Mouse (Mus musculus): ENCODE results near the gene Tubb1. TPM values are rescaled to one million over a fixed set of nuclear protein-coding genes. Genes with fewer than 3 reads are reported as not detected.

The Tubb1 gene
- polyA plus RNA-seq, 1 experiment from 2014 or later = 0.08 TPM

DNA sequence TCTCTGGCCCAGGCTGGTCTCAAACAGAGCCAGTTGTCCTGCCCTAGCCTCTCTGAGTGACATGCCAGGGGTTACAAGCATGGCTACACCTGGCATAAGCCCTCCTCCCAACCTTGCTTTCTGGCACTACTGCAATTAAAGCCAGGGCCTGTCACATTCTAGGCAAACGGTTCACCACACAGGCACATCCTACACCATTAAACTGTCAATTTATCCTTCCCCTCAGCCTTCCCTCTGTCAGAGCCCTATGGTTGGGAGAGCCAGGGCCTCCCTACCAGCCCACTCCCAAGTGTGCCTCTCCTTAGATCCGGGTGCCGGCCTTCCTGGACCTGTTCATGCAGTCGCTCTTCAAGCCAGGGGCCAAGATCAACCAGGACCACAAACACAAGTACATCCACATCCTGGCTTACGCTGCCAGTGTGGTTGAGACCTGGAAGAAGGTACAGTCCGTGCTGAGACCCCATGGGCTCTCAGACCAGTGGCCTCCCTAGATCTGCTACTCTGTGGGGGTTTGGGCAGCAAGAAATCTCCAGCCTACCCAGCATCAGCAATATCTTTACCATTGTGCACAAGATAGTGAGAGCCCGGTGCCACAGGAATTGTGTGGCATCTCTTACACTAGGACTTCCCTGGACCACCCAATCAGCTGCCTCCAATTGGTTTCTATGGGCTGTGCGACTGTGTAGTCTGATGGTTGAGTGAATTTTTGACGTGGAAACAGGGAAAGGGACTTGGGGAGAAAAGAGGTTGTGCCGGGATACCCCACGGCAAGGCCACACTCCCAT, 26.0 kb upstream of the Tubb1 start:
- Histone ChIP-seq H3K4me3 (ENCODE audit: low read depth, low read length) (no peak overlapping the region), H3K9ac (ENCODE audit: low read length) (no peak overlapping the region), H3K4me2 (replicated peaks; ENCODE audit: low read depth) (no peak overlapping the region), H3K36me3 (ENCODE audit: control insufficient read depth, insufficient read depth, low read length) (peaks cover 35% of the 10 kb centered on the region), H3K27ac (replicated peaks) (no peak overlapping the region), H3K9me3 (ENCODE audit: control insufficient read depth, low read length) (no peaks in the 10 kb centered on the region), H3K4me1 (replicated peaks; ENCODE audit: control insufficient read depth, insufficient read depth) (no peaks in the 10 kb centered on the region), H3K27me3 (ENCODE audit: control insufficient read depth, insufficient read depth, low read length) (no peaks in the 10 kb centered on the region)
- DNase-seq (ENCODE audit: low spot score) (no peak), ATAC-seq (ENCODE audit: low FRiP score, low TSS enrichment) (no peak)
- TF ChIP-seq CTCF (IDR thresholded peaks at IDR 0.05; ENCODE audit: low read depth) (no peak), EP300 (optimal IDR thresholded peaks at IDR 0.05) (no peak)
- 93% methylated on average over 11 of the region's 11 CpGs for WGBS

DNA sequence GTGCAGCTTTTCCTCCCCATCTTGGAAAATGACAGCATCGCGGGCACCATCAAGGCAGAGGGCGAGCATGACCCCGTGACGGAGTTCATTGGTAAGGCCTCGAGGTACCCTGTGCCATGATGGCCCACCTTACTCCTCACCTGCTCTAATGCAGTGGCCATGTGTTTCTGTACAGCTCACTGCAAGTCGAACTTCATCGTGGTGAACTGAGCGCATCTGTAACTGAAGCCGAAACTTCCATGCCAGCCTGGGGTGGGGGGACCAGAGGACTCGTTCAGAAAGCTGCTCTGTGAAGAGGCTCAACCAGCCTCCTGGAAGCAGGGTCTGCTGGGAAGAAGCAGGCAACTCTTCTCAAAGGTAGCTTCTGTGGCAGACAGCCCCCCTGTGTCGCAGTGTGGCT, 23.6 kb upstream of the Tubb1 start:
- 91% methylated on average over 12 of the region's 12 CpGs for whole genome bisulfite sequencing
- ATAC-seq (ENCODE audit: low FRiP score, low TSS enrichment) = no peak
- Histone ChIP-seq H3K9ac (ENCODE audit: low read length) (no peak overlapping the region), H3K4me2 (replicated peaks; ENCODE audit: low read depth) (no peak overlapping the region), H3K36me3 (ENCODE audit: control insufficient read depth, insufficient read depth, low read length) (peaks cover 33% of the 10 kb centered on the region), H3K27me3 (ENCODE audit: control insufficient read depth, insufficient read depth, low read length) (no peaks in the 10 kb centered on the region), H3K9me3 (ENCODE audit: control insufficient read depth, low read length) (no peaks in the 10 kb centered on the region), H3K27ac (replicated peaks) (no peak overlapping the region), H3K4me3 (ENCODE audit: low read depth, low read length) (no peak overlapping the region), H3K4me1 (replicated peaks; ENCODE audit: control insufficient read depth, insufficient read depth) (no peaks in the 10 kb centered on the region)
- TF ChIP-seq CTCF (IDR thresholded peaks at IDR 0.05; ENCODE audit: low read depth) = no peak
- TF ChIP-seq EP300 (optimal IDR thresholded peaks at IDR 0.05) = no peak
- no peak for DNase-seq (ENCODE audit: low spot score)

DNA sequence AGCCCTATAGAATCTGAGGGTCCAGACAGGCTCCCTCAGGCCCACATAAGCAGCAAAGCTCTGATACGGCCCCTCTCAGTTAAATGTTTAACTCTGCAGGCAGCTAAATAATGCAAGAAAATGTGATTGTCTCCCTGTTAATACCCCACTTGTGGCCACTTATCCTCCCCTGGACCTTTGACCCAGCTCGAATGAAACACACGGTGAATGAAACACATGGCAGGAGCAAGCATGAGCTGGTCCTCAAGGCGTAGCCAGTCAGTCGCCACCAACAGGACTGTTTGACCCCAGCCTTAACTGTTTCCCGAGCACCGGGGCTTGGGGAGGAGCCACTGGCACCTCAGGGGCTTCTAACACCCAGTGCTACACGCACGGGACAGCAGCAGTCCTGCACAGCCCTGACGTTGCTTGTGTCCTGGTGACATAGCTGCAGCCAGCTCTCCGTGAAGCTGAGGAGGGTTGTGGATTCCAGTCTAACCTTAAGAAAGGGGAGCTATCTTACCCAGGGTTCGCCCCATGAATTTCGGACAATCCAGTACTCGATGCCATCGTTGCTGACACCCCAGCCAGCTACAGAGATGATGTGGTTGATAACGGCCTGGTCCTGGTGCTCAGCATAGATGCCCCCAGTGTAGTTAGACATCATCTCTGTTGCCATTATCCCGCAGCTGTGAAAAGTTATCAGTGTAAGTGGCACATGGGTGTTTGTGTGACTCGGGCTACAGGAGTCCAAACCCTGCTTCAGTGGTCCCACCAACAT, 22.2 kb upstream of the Tubb1 start:
- DNase-seq (ENCODE audit: low spot score) (no peak), ATAC-seq (ENCODE audit: low FRiP score, low TSS enrichment) (no peak)
- Histone ChIP-seq H3K36me3 (ENCODE audit: control insufficient read depth, insufficient read depth, low read length) (peaks cover 28% of the 10 kb centered on the region), H3K27me3 (ENCODE audit: control insufficient read depth, insufficient read depth, low read length) (no peaks in the 10 kb centered on the region), H3K27ac (replicated peaks) (no peak overlapping the region), H3K9me3 (ENCODE audit: control insufficient read depth, low read length) (no peaks in the 10 kb centered on the region), H3K4me2 (replicated peaks; ENCODE audit: low read depth) (no peak overlapping the region), H3K4me3 (ENCODE audit: low read depth, low read length) (no peak overlapping the region), H3K4me1 (replicated peaks; ENCODE audit: control insufficient read depth, insufficient read depth) (no peaks in the 10 kb centered on the region), H3K9ac (ENCODE audit: low read length) (no peak overlapping the region)
- 83% methylated on average over 18 of the region's 18 CpGs for WGBS
- TF ChIP-seq EP300 (optimal IDR thresholded peaks at IDR 0.05) (no peak), CTCF (IDR thresholded peaks at IDR 0.05; ENCODE audit: low read depth) (no peak)

DNA sequence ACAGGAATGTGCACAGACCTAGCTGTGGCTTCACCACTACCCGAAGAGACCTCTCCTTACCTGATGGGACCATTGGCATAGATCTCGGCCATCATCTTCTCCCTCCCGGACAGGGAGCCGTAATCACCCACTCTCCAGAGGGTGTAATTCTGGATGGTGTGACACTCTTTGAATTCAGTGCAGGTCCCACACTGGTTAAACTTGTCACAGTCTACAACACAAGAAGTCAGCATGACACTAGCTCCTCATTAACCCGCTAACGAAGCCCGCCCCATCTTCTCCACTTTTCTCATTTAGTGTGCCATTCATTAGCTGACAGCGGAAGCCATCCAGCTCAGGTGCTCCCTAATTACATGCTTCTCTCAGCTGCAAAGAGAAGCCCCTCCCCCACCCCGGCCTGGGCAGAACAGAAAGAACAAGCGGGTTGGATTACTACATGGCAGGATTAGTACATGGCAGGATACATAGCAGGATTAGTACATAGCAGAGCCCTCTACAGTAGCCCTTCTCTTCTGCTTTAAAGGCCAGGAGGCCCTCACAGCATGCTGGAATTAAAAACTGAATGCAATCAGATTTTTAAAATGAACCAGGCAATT, 21.4 kb upstream of the Tubb1 start:
- Histone ChIP-seq H3K36me3 (ENCODE audit: control insufficient read depth, insufficient read depth, low read length) (peaks cover 22% of the 10 kb centered on the region), H3K4me2 (replicated peaks; ENCODE audit: low read depth) (no peak overlapping the region), H3K4me3 (ENCODE audit: low read depth, low read length) (no peak overlapping the region), H3K27me3 (ENCODE audit: control insufficient read depth, insufficient read depth, low read length) (no peaks in the 10 kb centered on the region), H3K9ac (ENCODE audit: low read length) (no peak overlapping the region), H3K9me3 (ENCODE audit: control insufficient read depth, low read length) (no peaks in the 10 kb centered on the region), H3K27ac (replicated peaks) (no peak overlapping the region), H3K4me1 (replicated peaks; ENCODE audit: control insufficient read depth, insufficient read depth) (no peaks in the 10 kb centered on the region)
- no peak for ATAC-seq (ENCODE audit: low FRiP score, low TSS enrichment)
- 86% methylated on average over 10 of the region's 10 CpGs for WGBS
- DNase-seq (ENCODE audit: low spot score) = no peak
- TF ChIP-seq CTCF (IDR thresholded peaks at IDR 0.05; ENCODE audit: low read depth) = no peak
- no peak for TF ChIP-seq EP300 (optimal IDR thresholded peaks at IDR 0.05)

DNA sequence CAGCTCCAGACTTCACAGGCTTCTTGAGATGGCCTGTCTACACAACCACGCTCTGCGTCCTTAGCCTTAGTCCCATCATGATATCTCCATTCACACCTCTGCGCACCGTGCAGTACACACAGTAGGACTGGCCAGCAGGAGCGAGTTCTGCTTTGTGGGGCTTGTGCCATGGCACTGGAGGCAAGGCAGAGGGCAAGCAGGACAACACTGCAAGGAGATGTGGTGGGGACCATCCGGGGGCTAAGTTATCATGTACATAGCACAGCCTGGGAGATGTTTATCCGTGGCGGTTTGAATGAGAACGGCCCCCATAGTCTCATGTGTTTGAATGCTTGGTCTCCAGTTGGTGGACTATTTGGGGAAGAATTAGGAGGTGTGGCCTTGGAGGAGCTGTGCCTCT, 15.6 kb upstream of the Tubb1 start:
- Histone ChIP-seq H3K4me1 (replicated peaks; ENCODE audit: control insufficient read depth, insufficient read depth) (peaks cover 4% of the 10 kb centered on the region), H3K27ac (replicated peaks) (no peak overlapping the region), H3K9ac (ENCODE audit: low read length) (no peak overlapping the region), H3K36me3 (ENCODE audit: control insufficient read depth, insufficient read depth, low read length) (peaks cover 2% of the 10 kb centered on the region; the same call in 1 of the 2 replicates), H3K27me3 (ENCODE audit: control insufficient read depth, insufficient read depth, low read length) (no peaks in the 10 kb centered on the region), H3K4me3 (ENCODE audit: low read depth, low read length) (no peak overlapping the region), H3K4me2 (replicated peaks; ENCODE audit: low read depth) (no peak overlapping the region), H3K9me3 (ENCODE audit: control insufficient read depth, low read length) (no peaks in the 10 kb centered on the region)
- 97% methylated on average over 9 of the region's 9 CpGs for WGBS
- ATAC-seq (ENCODE audit: low FRiP score, low TSS enrichment) (no peak), DNase-seq (ENCODE audit: low spot score) (no peak)
- TF ChIP-seq EP300 (optimal IDR thresholded peaks at IDR 0.05) (no peak), CTCF (IDR thresholded peaks at IDR 0.05; ENCODE audit: low read depth) (no peak)

Measured in stomach, postnatal 0 days (tissue).